Mouse (Mus musculus) small intestine, adult 2 months (tissue): Measurements from ENCODE around the gene Pip5k1c. TPM values are rescaled to one million over a fixed set of nuclear protein-coding genes. Genes with fewer than 3 reads are reported as not detected.
A peak's percentile ranks its signal among the peaks of the same experiment; 100 is the strongest.

Experiments used
- H3K27ac ChIP-seq: fragments of 200-500 bp; 2 replicates; pipeline ENCODE4 v1.5.1; 2012; ENCODE audit warnings: low read depth, low read length, control low read depth, inconsistent platforms; ENCODE audit not compliant: insufficient read depth
- H3K27me3 ChIP-seq: fragments of 200-500 bp; 2 replicates; pipeline ENCODE4 v1.6.1; 2012; ENCODE audit warnings: mild to moderate bottlenecking, moderate library complexity, low read length, inconsistent platforms; ENCODE audit not compliant: control insufficient read depth, insufficient read depth
- H3K36me3 ChIP-seq: fragments of 200-500 bp; 2 replicates; pipeline ENCODE4 v1.6.1; 2012; ENCODE audit warnings: mild to moderate bottlenecking, low read length, control low read depth, inconsistent platforms; ENCODE audit not compliant: control insufficient read depth, insufficient read depth
- H3K4me1 ChIP-seq: fragments of 200-500 bp; 2 replicates; pipeline ENCODE4 v1.6.1; 2012; ENCODE audit warnings: low read length, inconsistent platforms, mixed read lengths; ENCODE audit not compliant: control insufficient read depth, insufficient read depth, insufficient read length
- H3K4me3 ChIP-seq: fragments of 200-500 bp; 2 replicates; pipeline ENCODE4 v1.5.1; 2012; ENCODE audit warnings: low read depth, mild to moderate bottlenecking, control low read depth, inconsistent platforms, low read length, moderate library complexity
- CTCF ChIP-seq: fragments of 200-500 bp; IDR thresholded peaks from 2 replicates; pipeline ENCODE4 v1.5.1; 2012; ENCODE audit warnings: low read depth, mild to moderate bottlenecking, control low read depth, inconsistent platforms, low read length, moderate library complexity, mixed read lengths; ENCODE audit not compliant: insufficient replicate concordance, insufficient read length; ENCODE audit errors: extremely low read depth
- POLR2A ChIP-seq: fragments of 200-500 bp; IDR thresholded peaks from 2 replicates; pipeline ENCODE4 v1.6.1; 2012; ENCODE audit warnings: low read depth, mild to moderate bottlenecking, control low read depth, inconsistent platforms, low read length, moderate library complexity
- WGBS: fragments of 180-500 bp; shearing (Covaris S2); methylation state at CpG from one replicate; pipeline ENCODE4 v1.1.7; 2018; 5-methylcytosine and 5-hydroxymethylcytosine counted together
- polyA plus RNA-seq: library from polyadenylated mRNA; depleted of rRNA; stranded (reverse); fragments of >200 nt; gene quantifications from 2 replicates; pipeline ENCODE4 v1.2.3, GENCODE M21; 2012

Gene Pip5k1c
- polyA plus RNA-seq, 1 experiment: 50.8 TPM

GRCm38 (mm10) chr10:81289811-81290210 lies 3.0 kb upstream of the Pip5k1c start:
- peaks cover 2% of the 10 kb centered on the region; the same call in 1 of the 2 replicates for H3K36me3 ChIP-seq
- peak overlapping the region; percentile 74 for H3K4me3 ChIP-seq
- no peak for TF ChIP-seq CTCF
- TF ChIP-seq POLR2A: no peak; the same call in 1 of the 2 replicates
- H3K27me3 ChIP-seq: no peaks in the 10 kb centered on the region
- WGBS: 22% methylated on average over 14 of the region's 14 CpGs
- peaks cover 39% of the 10 kb centered on the region for H3K4me1 ChIP-seq
- H3K27ac ChIP-seq: peak overlapping the region; percentile 98

GRCm38 (mm10) chr10:81290698-81291460 lies 1.9 kb upstream of the Pip5k1c start:
- peak; percentile 56; the same call in 1 of the 2 replicates for TF ChIP-seq POLR2A
- TF ChIP-seq CTCF: no peak
- peak overlapping the region; percentile 98 for H3K27ac ChIP-seq
- H3K36me3 ChIP-seq: peaks cover 2% of the 10 kb centered on the region; the same call in 1 of the 2 replicates
- peaks cover 34% of the 10 kb centered on the region for H3K4me1 ChIP-seq
- no peaks in the 10 kb centered on the region for H3K27me3 ChIP-seq
- WGBS: 12% methylated on average over 24 of the region's 24 CpGs
- peak overlapping the region; percentile 74 for H3K4me3 ChIP-seq

- WGBS: 27% methylated on average over 9 of the region's 9 CpGs
- Histone ChIP-seq H3K4me1 (peaks cover 38% of the 10 kb centered on the region), H3K27me3 (no peaks in the 10 kb centered on the region), H3K36me3 (peaks cover 2% of the 10 kb centered on the region; the same call in 1 of the 2 replicates), H3K27ac (peak within 1 kb of the TSS; percentile 98), H3K4me3 (peak within 1 kb of the TSS; percentile 74)
- TF ChIP-seq POLR2A (no peak), CTCF (no peak)
Observed at GRCm38 (mm10) chr10:81291511-81292104, 1.2 kb upstream of the Pip5k1c start, which contains the start of gene Tjp3. Gene Tjp3, minus strand, starts transcription at chr10:81291581.

GRCm38 (mm10) chr10:81293334-81294030 lies 719 bp downstream of the Pip5k1c start:
- WGBS: 1% methylated on average over 25 of the region's 25 CpGs
- peak overlapping the region; percentile 74; the same call in 1 of the 2 replicates for H3K27ac ChIP-seq
- peak overlapping the region; percentile 92 for H3K4me3 ChIP-seq
- H3K27me3 ChIP-seq: no peaks in the 10 kb centered on the region
- H3K36me3 ChIP-seq: 0 out of 2 replicates have a peak, but pooled peaks cover 2% of the 10 kb centered on the region
- peaks cover 41% of the 10 kb centered on the region for H3K4me1 ChIP-seq
- TF ChIP-seq POLR2A (no peak), CTCF (no peak)

GRCm38 (mm10) chr10:81294442-81294841 lies 1.7 kb downstream of the Pip5k1c start:
- TF ChIP-seq POLR2A (no peak), CTCF (no peak)
- WGBS: 42% methylated on average over 8 of the region's 8 CpGs
- Histone ChIP-seq H3K4me3 (peak overlapping the region; percentile 92), H3K4me1 (peaks cover 43% of the 10 kb centered on the region), H3K36me3 (no peaks in the 10 kb centered on the region), H3K27me3 (no peaks in the 10 kb centered on the region), H3K27ac (no peak overlapping the region)

GRCm38 (mm10) chr10:81295185-81295584 lies 2.4 kb downstream of the Pip5k1c start:
- Histone ChIP-seq H3K4me1 (peaks cover 48% of the 10 kb centered on the region), H3K4me3 (no peak overlapping the region), H3K36me3 (no peaks in the 10 kb centered on the region), H3K27ac (no peak overlapping the region), H3K27me3 (no peaks in the 10 kb centered on the region)
- WGBS: 84% methylated on average over 6 of the region's 6 CpGs
- no peak for TF ChIP-seq POLR2A
- TF ChIP-seq CTCF: no peak
